Mouse (Mus musculus) bone marrow, adult 2 months (tissue): ENCODE data around the gene Fam107b. TPM values are rescaled to one million over a fixed set of nuclear protein-coding genes. Genes with fewer than 3 reads are reported as not detected.

Experiments used
- H3K27ac ChIP-seq: fragments of 200-500 bp; 2 replicates; pipeline ENCODE4 v1.5.1; 2012; ENCODE audit warnings: low read depth, mild to moderate bottlenecking, control low read depth, inconsistent platforms, low read length; ENCODE audit not compliant: control insufficient read depth, poor library complexity, insufficient read depth
- H3K4me1 ChIP-seq: fragments of 200-500 bp; 2 replicates; pipeline ENCODE4 v1.6.1; 2011; ENCODE audit warnings: low read length; ENCODE audit not compliant: control insufficient read depth, insufficient read depth
- H3K4me3 ChIP-seq: fragments of 200-500 bp; replicated peaks from 2 replicates; pipeline ENCODE3; 2011; ENCODE audit warnings: mild to moderate bottlenecking, low read depth, low read length, control low read depth; ENCODE audit not compliant: control insufficient read depth
- CTCF ChIP-seq: fragments of 200-500 bp; IDR thresholded peaks from 2 replicates; pipeline ENCODE4 v1.5.1; 2011; ENCODE audit warnings: low read length, control low read depth; ENCODE audit not compliant: control insufficient read depth, insufficient read depth
- POLR2A ChIP-seq: fragments of 200-500 bp; IDR thresholded peaks from 2 replicates; pipeline ENCODE4 v1.6.1; 2011; ENCODE audit warnings: low read depth, mild to moderate bottlenecking, control low read depth, low read length, borderline replicate concordance; ENCODE audit not compliant: control insufficient read depth
- WGBS: fragments of 180-500 bp; shearing (Covaris S2); methylation state at CpG from one replicate; pipeline ENCODE4 v1.1.7; 2018; 5-methylcytosine and 5-hydroxymethylcytosine counted together
- polyA plus RNA-seq: library from polyadenylated mRNA; stranded (reverse); fragments of >200 nt; gene quantifications from 2 replicates; pipeline ENCODE4 v1.2.4, GENCODE M21; 2011; ENCODE audit warnings: low replicate concordance; ENCODE audit not compliant: missing spikeins, insufficient read depth, insufficient read length

The Fam107b gene
- polyA plus RNA-seq, 1 experiment = 71.1 TPM

GRCm38 (mm10) chr2:3760234-3760836 lies 190.0 kb downstream of the Fam107b start:
- Histone ChIP-seq H3K4me3 (no peak overlapping the region), H3K4me1 (peaks cover 16% of the 10 kb centered on the region), H3K27ac (no peak overlapping the region)
- WGBS = 57% methylated on average over 6 of the region's 6 CpGs
- no peak for TF ChIP-seq POLR2A
- TF ChIP-seq CTCF = no peak

GRCm38 (mm10) chr2:3764136-3764535 lies 193.8 kb downstream of the Fam107b start:
- no peak overlapping the region for H3K27ac ChIP-seq
- peaks cover 16% of the 10 kb centered on the region for H3K4me1 ChIP-seq
- TF ChIP-seq POLR2A (no peak), CTCF (no peak)
- H3K4me3 ChIP-seq = no peak overlapping the region
- 32% methylated on average over 6 of the region's 6 CpGs for WGBS

- no peak overlapping the region for H3K4me3 ChIP-seq
- H3K27ac ChIP-seq = no peak overlapping the region
- 78% methylated on average over 11 of the region's 11 CpGs for WGBS
- peaks cover 14% of the 10 kb centered on the region for H3K4me1 ChIP-seq
- TF ChIP-seq POLR2A (no peak), CTCF (no peak)
These were observed 195.9 kb downstream of the Fam107b start for GRCm38 (mm10) chr2:3765957-3766783.

- Histone ChIP-seq H3K4me3 (no peak overlapping the region), H3K4me1 (no peaks in the 10 kb centered on the region; the same call in 1 of the 2 replicates), H3K27ac (no peak overlapping the region)
- 39% methylated on average over 6 of the region's 6 CpGs for WGBS
- TF ChIP-seq POLR2A (no peak), CTCF (peak; percentile 88)
These were observed 199.0 kb downstream of the Fam107b start for GRCm38 (mm10) chr2:3769260-3769659.

GRCm38 (mm10) chr2:3769786-3770318 lies 199.6 kb downstream of the Fam107b start:
- no peak overlapping the region for H3K27ac ChIP-seq
- 62% methylated on average over 9 of the region's 9 CpGs for WGBS

GRCm38 (mm10) chr2:3770383-3770782 lies 200.1 kb downstream of the Fam107b start:
- H3K4me1 ChIP-seq = no peaks in the 10 kb centered on the region; the same call in 1 of the 2 replicates
- TF ChIP-seq POLR2A (no peak), CTCF (no peak)
- H3K4me3 ChIP-seq = no peak overlapping the region
- no peak overlapping the region for H3K27ac ChIP-seq
- WGBS = 91% methylated on average over 2 of the region's 2 CpGs

More at GRCm38 (mm10) chr2:3769786-3770318, 199.6 kb downstream of the Fam107b start:
- Histone ChIP-seq H3K4me1 (no peaks in the 10 kb centered on the region; the same call in 1 of the 2 replicates), H3K4me3 (no peak overlapping the region)
- TF ChIP-seq POLR2A (no peak), CTCF (no peak)

GRCm38 (mm10) chr2:3771483-3771882 lies 201.2 kb downstream of the Fam107b start:
- H3K27ac ChIP-seq = no peak overlapping the region
- no peak for TF ChIP-seq CTCF
- TF ChIP-seq POLR2A = no peak
- 80% methylated on average over 6 of the region's 6 CpGs for WGBS

GRCm38 (mm10) chr2:3773089-3773488 lies 202.8 kb downstream of the Fam107b start:
- no peak for TF ChIP-seq POLR2A
- no peak for TF ChIP-seq CTCF

More at GRCm38 (mm10) chr2:3771483-3771882, 201.2 kb downstream of the Fam107b start:
- Histone ChIP-seq H3K4me3 (no peak overlapping the region), H3K4me1 (no peaks in the 10 kb centered on the region; the same call in 1 of the 2 replicates)

More at GRCm38 (mm10) chr2:3773089-3773488, 202.8 kb downstream of the Fam107b start:
- no peak overlapping the region for H3K4me3 ChIP-seq
- WGBS = 75% methylated on average over 4 of the region's 4 CpGs
- no peaks in the 10 kb centered on the region; the same call in 1 of the 2 replicates for H3K4me1 ChIP-seq
- H3K27ac ChIP-seq = no peak overlapping the region
